Mouse (Mus musculus) bone marrow, adult 2 months (tissue): ENCODE data around the gene Ndufs2. TPM values are rescaled to one million over a fixed set of nuclear protein-coding genes. Genes with fewer than 3 reads are reported as not detected.

Experiments
- H3K27ac ChIP-seq: fragments of 200-500 bp; 2 replicates; pipeline ENCODE4 v1.5.1; 2012; ENCODE audit warnings: low read depth, mild to moderate bottlenecking, control low read depth, inconsistent platforms, low read length; ENCODE audit not compliant: control insufficient read depth, poor library complexity, insufficient read depth
- H3K4me1 ChIP-seq: fragments of 200-500 bp; 2 replicates; pipeline ENCODE4 v1.6.1; 2011; ENCODE audit warnings: low read length; ENCODE audit not compliant: control insufficient read depth, insufficient read depth
- H3K4me3 ChIP-seq: fragments of 200-500 bp; replicated peaks from 2 replicates; pipeline ENCODE3; 2011; ENCODE audit warnings: mild to moderate bottlenecking, low read depth, low read length, control low read depth; ENCODE audit not compliant: control insufficient read depth
- CTCF ChIP-seq: fragments of 200-500 bp; IDR thresholded peaks from 2 replicates; pipeline ENCODE4 v1.5.1; 2011; ENCODE audit warnings: low read length, control low read depth; ENCODE audit not compliant: control insufficient read depth, insufficient read depth
- POLR2A ChIP-seq: fragments of 200-500 bp; IDR thresholded peaks from 2 replicates; pipeline ENCODE4 v1.6.1; 2011; ENCODE audit warnings: low read depth, mild to moderate bottlenecking, control low read depth, low read length, borderline replicate concordance; ENCODE audit not compliant: control insufficient read depth
- WGBS: fragments of 180-500 bp; shearing (Covaris S2); methylation state at CpG from one replicate; pipeline ENCODE4 v1.1.7; 2018; 5-methylcytosine and 5-hydroxymethylcytosine counted together
- polyA plus RNA-seq: library from polyadenylated mRNA; stranded (reverse); fragments of >200 nt; gene quantifications from 2 replicates; pipeline ENCODE4 v1.2.4, GENCODE M21; 2011; ENCODE audit warnings: low replicate concordance; ENCODE audit not compliant: missing spikeins, insufficient read depth, insufficient read length

The Ndufs2 gene
- polyA plus RNA-seq, 1 experiment = 109 TPM

DNA sequence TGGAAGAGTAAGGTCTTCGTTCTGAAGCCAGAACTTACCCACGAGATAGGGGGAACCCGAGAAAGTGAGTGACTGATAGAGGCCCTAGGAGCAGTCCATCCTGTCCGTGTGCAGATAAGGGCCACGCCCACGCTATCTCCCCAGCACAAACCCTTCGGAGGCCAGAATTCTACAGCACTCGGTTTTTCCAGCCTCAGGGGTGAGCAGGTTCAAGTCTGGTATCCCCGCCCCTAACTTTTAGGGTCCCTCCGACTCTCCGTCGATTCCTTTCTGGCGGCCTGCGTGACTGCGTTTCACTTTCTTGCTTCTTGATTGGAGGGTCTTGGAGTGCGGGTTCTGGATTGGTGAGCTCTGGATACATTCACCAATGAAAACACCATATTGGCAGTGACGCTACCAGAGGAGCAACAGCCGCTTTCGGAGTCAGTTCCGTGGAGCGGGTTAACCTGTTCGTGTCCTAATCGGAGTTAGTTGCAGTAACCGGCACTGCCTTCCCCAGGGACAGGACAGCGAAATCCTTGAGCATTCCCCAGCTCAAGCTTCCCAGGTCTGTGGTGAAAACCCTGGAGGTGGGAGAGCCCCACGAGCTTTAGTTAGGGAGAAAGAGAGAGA lies 29.8 kb upstream of the Ndufs2 start, which contains the start of gene Ppox:
Gene Ppox, minus strand, starts transcription at position 271 of the 612 bp plus-strand sequence.
- peak within 1 kb of the TSS; percentile 85 for H3K27ac ChIP-seq
- WGBS = under 1% methylated on average over 26 of the region's 26 CpGs
- H3K4me3 ChIP-seq = peak within 1 kb of the TSS; percentile 70
- peaks cover 1% of the 10 kb centered on the region; the same call in 1 of the 2 replicates for H3K4me1 ChIP-seq
- TF ChIP-seq POLR2A (0 out of 2 replicates have a peak, but pooled peaks have one; percentile 13), CTCF (peak; percentile 14; the same call in 1 of the 2 replicates)

DNA sequence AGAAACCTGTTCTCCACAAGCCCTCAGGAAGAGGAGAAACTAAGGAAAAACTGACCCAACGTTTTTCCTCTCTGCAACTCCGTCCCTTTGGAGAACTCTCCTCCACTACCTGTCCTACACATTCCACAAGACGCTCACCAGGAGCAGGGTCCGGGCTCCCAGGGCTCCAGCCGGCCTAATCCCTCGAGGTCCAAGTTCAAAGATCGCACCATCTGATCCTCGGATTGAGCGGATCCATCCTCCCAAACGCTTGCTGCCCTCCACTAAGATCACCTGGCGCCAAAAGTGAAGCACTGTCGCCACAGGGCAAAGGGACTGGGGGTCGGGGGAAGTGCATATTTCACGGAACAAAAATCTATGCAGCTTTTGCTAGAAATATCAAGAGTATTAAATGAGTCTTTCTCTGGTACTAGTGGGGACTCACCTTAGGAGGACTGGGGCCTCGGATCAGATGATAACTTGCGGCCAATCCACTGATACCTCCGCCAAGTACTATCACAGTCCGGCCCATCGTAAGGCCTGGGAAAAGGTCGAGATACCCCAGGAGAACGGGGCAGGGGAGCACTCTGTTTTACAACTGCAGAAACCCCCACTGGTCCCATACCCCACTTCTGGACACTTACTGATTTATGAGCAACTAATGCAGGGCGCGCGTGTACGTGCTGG lies 29.2 kb upstream of the Ndufs2 start:
- H3K27ac ChIP-seq = peak overlapping the region; percentile 85
- H3K4me1 ChIP-seq = peaks cover 1% of the 10 kb centered on the region; the same call in 1 of the 2 replicates
- WGBS = 5% methylated on average over 25 of the region's 25 CpGs
- TF ChIP-seq CTCF = no peak
- no peak for TF ChIP-seq POLR2A
- H3K4me3 ChIP-seq = peak overlapping the region; percentile 70

DNA sequence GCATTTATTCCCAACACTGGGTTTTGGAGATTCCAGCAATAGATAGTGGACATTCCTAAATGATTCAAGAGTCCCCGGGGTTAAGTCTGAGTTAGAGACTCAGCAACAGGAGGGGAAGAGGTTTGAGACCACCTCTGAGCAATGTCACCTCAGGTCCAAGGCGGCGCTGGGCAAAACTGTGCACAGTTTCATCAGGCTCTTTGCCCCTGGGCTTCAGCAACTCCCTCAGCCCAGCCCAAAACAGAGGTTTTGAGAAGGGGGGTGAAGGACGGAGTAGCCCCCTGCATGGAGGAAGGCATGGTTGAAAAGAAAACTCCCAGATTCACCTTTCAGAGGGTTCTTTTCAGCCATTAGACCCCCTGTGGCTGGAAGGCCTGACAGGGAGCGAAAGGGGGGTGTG lies 28.5 kb upstream of the Ndufs2 start:
- peak overlapping the region; percentile 85 for H3K27ac ChIP-seq
- WGBS = 80% methylated on average over 5 of the region's 5 CpGs
- H3K4me1 ChIP-seq = peaks cover 1% of the 10 kb centered on the region; the same call in 1 of the 2 replicates

DNA sequence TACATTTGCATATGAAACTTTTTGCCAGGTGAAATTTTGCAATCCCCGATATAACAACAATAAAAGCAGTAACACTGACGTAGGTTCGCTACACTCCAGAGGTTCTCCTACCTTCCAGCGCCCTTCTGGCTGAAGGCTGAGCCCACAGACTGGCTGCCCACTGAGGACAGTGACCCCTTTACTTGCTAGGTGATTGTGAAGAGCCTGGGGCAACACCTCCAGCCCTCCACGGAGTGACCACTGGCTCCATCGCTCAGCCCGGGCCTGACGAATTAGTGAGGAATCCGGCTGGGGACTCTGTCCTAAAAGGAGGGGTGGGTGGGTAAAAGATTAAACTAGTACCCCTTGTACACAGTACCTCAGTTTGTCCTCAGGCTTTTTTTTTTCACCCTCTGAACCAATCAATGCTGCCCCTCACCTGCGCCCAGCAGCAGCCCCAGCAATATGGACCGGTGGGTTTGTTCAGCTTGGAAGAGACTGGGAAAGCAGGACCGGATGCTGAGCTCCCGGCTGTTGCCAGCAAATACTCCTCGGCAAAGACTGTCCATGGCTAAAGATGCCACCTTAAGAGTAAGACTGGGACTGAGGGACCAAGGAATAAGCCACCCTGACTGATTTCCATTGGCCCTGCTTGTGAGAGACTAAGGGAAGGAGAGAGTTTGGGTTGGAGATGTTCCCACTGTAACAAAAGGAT lies 28.0 kb upstream of the Ndufs2 start:
- 92% methylated on average over 14 of the region's 14 CpGs for WGBS
- Histone ChIP-seq H3K4me3 (peak overlapping the region; percentile 70), H3K27ac (no peak overlapping the region), H3K4me1 (peaks cover 1% of the 10 kb centered on the region; the same call in 1 of the 2 replicates)
- TF ChIP-seq CTCF (no peak), POLR2A (no peak)

More for the DNA sequence above, 28.5 kb upstream of the Ndufs2 start:
- no peak for TF ChIP-seq CTCF
- no peak for TF ChIP-seq POLR2A
- peak overlapping the region; percentile 70 for H3K4me3 ChIP-seq

DNA sequence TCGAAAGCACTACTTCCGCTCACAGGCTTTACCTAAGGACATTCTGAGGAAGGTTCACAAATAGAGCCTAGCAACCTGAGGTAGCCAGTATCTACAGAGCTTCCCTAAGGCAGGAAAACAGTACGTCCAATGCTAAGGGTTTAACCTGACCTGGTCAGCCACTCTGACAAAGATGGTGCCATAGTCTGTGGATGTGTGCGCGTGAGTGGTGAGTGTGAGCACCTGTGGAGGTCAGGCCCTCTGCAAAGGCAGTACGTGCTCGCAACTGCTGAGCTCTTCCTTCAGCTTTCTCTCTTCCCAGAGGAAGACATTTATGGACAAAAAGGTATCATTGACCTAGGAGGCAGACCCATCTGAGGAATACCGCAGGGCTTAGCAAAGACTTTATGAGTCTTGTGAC lies 27.2 kb upstream of the Ndufs2 start:
- WGBS = 96% methylated on average over 8 of the region's 8 CpGs
- H3K27ac ChIP-seq = no peak overlapping the region

DNA sequence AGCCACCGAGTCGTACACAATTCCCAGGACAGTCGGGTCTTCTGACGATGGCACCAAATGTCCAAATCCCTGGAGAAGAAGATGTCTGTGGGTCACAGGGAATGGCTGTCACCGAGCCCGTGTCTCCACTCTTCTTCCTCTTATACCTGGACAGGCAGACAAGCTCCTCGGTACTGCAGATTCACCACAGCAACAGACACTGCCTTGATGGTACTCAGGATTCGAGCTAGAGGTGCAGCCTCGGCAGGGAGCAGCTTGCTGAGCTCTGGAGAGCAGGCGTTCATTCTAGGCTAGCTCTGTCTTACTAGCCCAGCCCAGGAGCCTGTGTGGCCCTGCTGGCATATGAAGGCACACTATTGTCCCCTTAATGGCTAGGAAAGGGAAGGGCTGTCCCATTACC lies 26.5 kb upstream of the Ndufs2 start:
- TF ChIP-seq CTCF (no peak), POLR2A (no peak)
- 91% methylated on average over 10 of the region's 10 CpGs for WGBS
- Histone ChIP-seq H3K4me1 (peaks cover 1% of the 10 kb centered on the region; the same call in 1 of the 2 replicates), H3K27ac (no peak overlapping the region), H3K4me3 (no peak overlapping the region)

More for the DNA sequence above, 27.2 kb upstream of the Ndufs2 start:
- Histone ChIP-seq H3K4me3 (peak overlapping the region; percentile 23), H3K4me1 (peaks cover 1% of the 10 kb centered on the region; the same call in 1 of the 2 replicates)
- TF ChIP-seq POLR2A = no peak
- no peak for TF ChIP-seq CTCF

DNA sequence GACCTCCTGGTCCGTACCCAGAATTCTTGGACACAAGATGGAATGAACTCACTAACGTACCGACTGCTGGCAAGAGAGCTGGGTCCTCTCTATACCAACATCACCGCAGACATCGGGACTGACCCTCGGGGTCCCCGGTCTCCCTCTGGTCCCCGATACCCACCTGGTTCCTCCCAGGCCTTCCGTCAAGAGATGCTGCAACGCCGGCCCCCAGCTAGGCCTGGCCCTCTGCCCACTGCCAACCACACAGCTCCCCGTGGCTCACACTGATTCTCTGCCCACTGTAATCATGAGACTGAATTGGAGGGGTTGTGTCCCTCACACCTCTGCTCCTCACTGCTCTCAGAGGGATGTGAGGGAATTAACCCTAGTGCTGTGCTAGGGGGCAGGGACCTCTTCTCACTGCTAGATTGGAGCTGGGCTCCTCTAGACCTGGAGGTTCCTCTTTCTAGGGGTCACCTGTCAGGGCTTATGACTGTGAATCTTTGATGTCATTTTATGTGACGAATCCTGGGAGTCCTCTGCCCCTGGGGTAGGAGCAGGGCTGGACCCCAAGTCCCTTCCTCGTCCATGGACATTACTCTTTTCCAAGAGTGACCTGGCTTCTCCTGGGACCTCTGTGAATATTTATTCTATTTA lies 25.0 kb upstream of the Ndufs2 start:
- TF ChIP-seq CTCF = no peak
- no peak for TF ChIP-seq POLR2A

More for the DNA sequence above, 25.0 kb upstream of the Ndufs2 start:
- H3K4me3 ChIP-seq = no peak overlapping the region
- no peak overlapping the region for H3K27ac ChIP-seq
- 84% methylated on average over 14 of the region's 14 CpGs for WGBS
- peaks cover 3% of the 10 kb centered on the region; the same call in 1 of the 2 replicates for H3K4me1 ChIP-seq
